26 mouse cellular contexts compared by ENCODE assay signal in genomic region chr5:35898994-35899393, GRCm38 (mm10). TPM values are rescaled to one million over a fixed set of nuclear protein-coding genes. Genes with fewer than 3 reads are reported as not detected.
DNase-seq lines count a peak whose midpoint lies in the region; ATAC-seq and TF ChIP-seq lines count a peak whose summit lies in the region.
"Had no signal": no experiment of that assay in that cellular context is flagged by ENCODE, and none has a peak within 500 bp of the region (broad histone marks: within the 10 kb centered on the region; RNA-seq: fewer than 3 reads in every experiment).

No protein-coding gene starts in this region.

- no peaks in the 10 kb centered on the region for H3K36me3 ChIP-seq in heart, embryonic 15.5 days
- H3K36me3 ChIP-seq in intestine, embryonic 16.5 days (ENCODE audit: control insufficient read depth, insufficient read depth, low read length): no peaks in the 10 kb centered on the region
- H3K36me3 ChIP-seq: embryonic facial prominence, embryonic 15.5 days; hindbrain, embryonic 12.5 days had no signal

- no peaks in the 10 kb centered on the region for H3K27me3 ChIP-seq in heart, embryonic 15.5 days
- H3K27me3 ChIP-seq in intestine, embryonic 16.5 days (replicated peaks; ENCODE audit: control insufficient read depth, insufficient read depth, low read length): no peaks in the 10 kb centered on the region
- H3K27me3 ChIP-seq: embryonic facial prominence, embryonic 15.5 days; hindbrain, embryonic 12.5 days; Patski had no signal

- no peak for DNase-seq in gastrocnemius, adult 2 months
- no peak for DNase-seq in gastrocnemius, postnatal 4 days (ENCODE audit: low spot score in 2 of 2)
- no peak for DNase-seq in heart, postnatal 14 days
- DNase-seq in B cell, adult 2 months: peak; percentile 19 to 34
- DNase-seq in adrenal gland, adult 18-20 months (ENCODE audit: low spot score in 2 of 2): no peak
- DNase-seq: adrenal gland, adult 2 months; adrenal gland, postnatal 25 days; cerebellum, adult 11 months; cerebellum, adult 8-10 months; cerebellum, postnatal 14 days; embryo, embryonic 11 days; forebrain, postnatal 0 days; gastrocnemius, postnatal 25 days; heart, adult 18-20 months; heart, postnatal 4 days; kidney, adult 11 months had no signal

- H3K4me2 ChIP-seq in heart, embryonic 15.5 days: no peak overlapping the region
- no peak overlapping the region for H3K4me2 ChIP-seq in intestine, embryonic 16.5 days (ENCODE audit: low read depth, low read length)
- H3K4me2 ChIP-seq: embryonic facial prominence, embryonic 15.5 days had no signal

- no peak overlapping the region for H3K9ac ChIP-seq in heart, embryonic 15.5 days
- no peak overlapping the region for H3K9ac ChIP-seq in intestine, embryonic 16.5 days (ENCODE audit: low read depth, low read length)
- H3K9ac ChIP-seq: embryonic facial prominence, embryonic 15.5 days; forebrain, postnatal 0 days; hindbrain, embryonic 12.5 days had no signal

- WGBS in heart, embryonic 15.5 days: 81% methylated on average over 3 of the region's 3 CpGs
- WGBS in intestine, embryonic 16.5 days: 85% methylated on average over 3 of the region's 3 CpGs

- ATAC-seq in heart, embryonic 15.5 days (replicated peaks; ENCODE audit: insufficient number of reproducible peaks, insufficient read depth, low FRiP score, low read depth): no peak
- ATAC-seq in megakaryocyte, adult 5-6 weeks (ENCODE audit: poor library complexity, severe bottlenecking): peak; percentile 53
- ATAC-seq in intestine, embryonic 16.5 days: no peak
- ATAC-seq: activated CD4-positive, CD25-positive, alpha-beta regulatory T cell, adult 4 months; forebrain, postnatal 0 days; hindbrain, embryonic 16.5 days; inflammation-experienced regulatory T-cells, adult 6 months; Patski had no signal

- no peak for TF ChIP-seq CTCF in gastrocnemius, adult 2 months (IDR thresholded peaks at IDR 0.05)

- no peak overlapping the region for H3K4me3 ChIP-seq in gastrocnemius, adult 2 months
- no peak overlapping the region for H3K4me3 ChIP-seq in heart, embryonic 15.5 days
- no peak overlapping the region for H3K4me3 ChIP-seq in intestine, embryonic 16.5 days (ENCODE audit: low read length)
- H3K4me3 ChIP-seq: embryonic facial prominence, embryonic 15.5 days; erythroblast, embryonic 14.5 days; hindbrain, embryonic 12.5 days had no signal

- H3K9me3 ChIP-seq in heart, embryonic 15.5 days (replicated peaks): no peaks in the 10 kb centered on the region
- H3K9me3 ChIP-seq in intestine, embryonic 16.5 days (ENCODE audit: control insufficient read depth, low read length): no peaks in the 10 kb centered on the region
- H3K9me3 ChIP-seq: embryonic facial prominence, embryonic 15.5 days; hindbrain, embryonic 12.5 days had no signal

- peak overlapping the region; percentile 61 for H3K27ac ChIP-seq in gastrocnemius, adult 2 months
- 0 out of 2 replicates have a peak overlapping the region, but pooled peaks have one; percentile 3 for H3K27ac ChIP-seq in heart, embryonic 15.5 days
- no peak overlapping the region for H3K27ac ChIP-seq in intestine, embryonic 16.5 days (ENCODE audit: low read length)
- H3K27ac ChIP-seq: embryonic facial prominence, embryonic 15.5 days; hindbrain, embryonic 12.5 days had no signal

- intact Hi-C loops in gastrocnemius, adult 2 months (cut with DNase I): no loop called here
- intact Hi-C loops in heart, postnatal 14 days (cut with DNase I): no loop called here

- H3K4me1 ChIP-seq in heart, embryonic 15.5 days (replicated peaks): peaks cover 75% of the 10 kb centered on the region
- H3K4me1 ChIP-seq in intestine, embryonic 16.5 days (ENCODE audit: control insufficient read depth, insufficient read depth, low read length): peaks cover 40% of the 10 kb centered on the region

RNA-seq across cellular contexts. Expression of gene Afap1, which starts 5.9 kb away (rescaled TPM):
- 1 to 10 TPM; 7.4 to 8.3 TPM for total RNA-seq in gastrocnemius, adult 2 months (2021)
- total RNA-seq in gastrocnemius, postnatal 4 days (2021): 10 to 100 TPM; 44.5 to 48.0 TPM
- 22.6 and 27.1 TPM in 2 replicates for polyA plus RNA-seq in heart, embryonic 15.5 days (2015; fragmentation: Nextera tagmentation; extraction: Ambion mirVana)
- 10 to 100 TPM; 28.3 to 28.7 TPM for total RNA-seq in heart, postnatal 14 days (2021)
- total RNA-seq in megakaryocyte, adult 5-6 weeks (2015): 2.6 and 2.7 TPM in 2 replicates
- 2.0 and 3.1 TPM in 2 replicates for total RNA-seq in megakaryocyte, adult 5-6 weeks (2017)
- total RNA-seq in adrenal gland, adult 18-20 months (2021): 10 to 100 TPM; 15.3 to 33.0 TPM
- 12.6 and 13.3 TPM in 2 replicates for polyA plus RNA-seq in intestine, embryonic 16.5 days (2015; fragmentation: Nextera tagmentation; extraction: Ambion mirVana)

Comparison
In these comparisons a context has a peak if more than half of its experiments do, and no peak if none do; other contexts are left out.
1. DNase-seq: peak in B cell, adult 2 months (2 of 2); none in gastrocnemius, adult 2 months (single experiment), gastrocnemius, postnatal 4 days (0 of 2), heart, postnatal 14 days (0 of 2) and adrenal gland, adult 18-20 months (0 of 2).